Mouse (Mus musculus) thymus, postnatal 14 days (tissue): ENCODE measurements around the gene Cited4.

Experiments used
- DNase-seq: peaks from one replicate; pipeline ENCODE4 v3.0.0; 2021

The Cited4 gene

GRCm38 (mm10) chr4:120666358-120667024, at the start of gene Cited4:
Gene Cited4, plus strand, starts transcription at chr4:120666572.
- peak; percentile 94 for DNase-seq

- DNase-seq = no peak
Measured at GRCm38 (mm10) chr4:120627728-120628127, 38.6 kb upstream of the Cited4 start.

GRCm38 (mm10) chr4:120630218-120630931, 36.0 kb upstream of the Cited4 start:
- DNase-seq = no peak

- no peak for DNase-seq
Measured at GRCm38 (mm10) chr4:120631828-120632227, 34.5 kb upstream of the Cited4 start.

- DNase-seq = no peak
Measured at GRCm38 (mm10) chr4:120635351-120635750, 31.0 kb upstream of the Cited4 start.

GRCm38 (mm10) chr4:120641946-120642345, 24.4 kb upstream of the Cited4 start:
- DNase-seq = no peak

GRCm38 (mm10) chr4:120643899-120644298, 22.5 kb upstream of the Cited4 start:
- DNase-seq = no peak

GRCm38 (mm10) chr4:120649369-120650207, 16.8 kb upstream of the Cited4 start:
- no peak for DNase-seq

GRCm38 (mm10) chr4:120650208-120650592, 16.2 kb upstream of the Cited4 start:
- no peak for DNase-seq

- DNase-seq = no peak
Measured at GRCm38 (mm10) chr4:120655898-120656297, 10.5 kb upstream of the Cited4 start.

GRCm38 (mm10) chr4:120660485-120660884, 5.9 kb upstream of the Cited4 start:
- DNase-seq = no peak

- no peak for DNase-seq
Measured at GRCm38 (mm10) chr4:120664601-120665000, 1.8 kb upstream of the Cited4 start.

- peak; percentile 21 for DNase-seq
Measured at GRCm38 (mm10) chr4:120665144-120665700, 1.1 kb upstream of the Cited4 start.

GRCm38 (mm10) chr4:120665782-120666181, 590 bp upstream of the Cited4 start:
- DNase-seq = no peak

GRCm38 (mm10) chr4:120667045-120667501, 701 bp downstream of the Cited4 start:
- peak; percentile 71 for DNase-seq

- no peak for DNase-seq
Measured at GRCm38 (mm10) chr4:120667555-120667954, 1.2 kb downstream of the Cited4 start.

GRCm38 (mm10) chr4:120668551-120668950, 2.2 kb downstream of the Cited4 start:
- no peak for DNase-seq

GRCm38 (mm10) chr4:120669585-120669984, 3.2 kb downstream of the Cited4 start:
- DNase-seq = no peak

- no peak for DNase-seq
Measured at GRCm38 (mm10) chr4:120671046-120671445, 4.7 kb downstream of the Cited4 start.

GRCm38 (mm10) chr4:120673606-120674005, 7.2 kb downstream of the Cited4 start:
- no peak for DNase-seq

- no peak for DNase-seq
Measured at GRCm38 (mm10) chr4:120674775-120675451, 8.5 kb downstream of the Cited4 start.

GRCm38 (mm10) chr4:120675640-120676039, 9.3 kb downstream of the Cited4 start:
- no peak for DNase-seq

- peak; percentile 61 for DNase-seq
Measured at GRCm38 (mm10) chr4:120680953-120681352, 14.6 kb downstream of the Cited4 start.
